Mouse (Mus musculus) midbrain, embryonic 15.5 days (tissue): ENCODE data around the gene U2af1. TPM values are rescaled to one million over a fixed set of nuclear protein-coding genes. Genes with fewer than 3 reads are reported as not detected.
"Not testable (repeated sequence)": the region's sequence is repeated elsewhere in the genome, so short reads cannot be mapped to it uniquely, and the experiment has no call there.

Experiments used
- ATAC-seq: fragments of 200-750 bp; cut with Nextera tagmentation; replicated peaks from 2 replicates; pipeline ENCODE4 v1.8.0; 2017; ENCODE audit warnings: moderate TSS enrichment
- H3K27ac ChIP-seq: fragments of 300-500 bp; sonication (generic); 2 replicates; pipeline ENCODE4 v1.5.1; 2015; ENCODE audit warnings: mild to moderate bottlenecking, inconsistent platforms
- H3K27me3 ChIP-seq: fragments of 300-500 bp; sonication (generic); replicated peaks from 2 replicates; pipeline ENCODE4 v1.6.1; 2015; ENCODE audit warnings: inconsistent platforms
- H3K36me3 ChIP-seq: fragments of 300-500 bp; sonication (generic); replicated peaks from 2 replicates; pipeline ENCODE4 v1.6.1; 2015; ENCODE audit warnings: inconsistent platforms
- H3K4me1 ChIP-seq: fragments of 300-500 bp; sonication (generic); 2 replicates; pipeline ENCODE4 v1.6.1; 2015; ENCODE audit warnings: inconsistent platforms
- H3K4me2 ChIP-seq: fragments of 300-500 bp; sonication (generic); 2 replicates; pipeline ENCODE4 v1.6.1; 2015; ENCODE audit warnings: inconsistent platforms, mild to moderate bottlenecking, moderate library complexity
- H3K4me3 ChIP-seq: fragments of 300-500 bp; sonication (generic); 2 replicates; pipeline ENCODE4 v1.5.1; 2015; ENCODE audit warnings: mild to moderate bottlenecking, inconsistent platforms
- H3K9ac ChIP-seq: fragments of 300-500 bp; sonication (generic); 2 replicates; pipeline ENCODE4 v1.6.1; 2015; ENCODE audit warnings: mild to moderate bottlenecking, inconsistent platforms
- H3K9me3 ChIP-seq: fragments of 300-500 bp; sonication (generic); 2 replicates; pipeline ENCODE4 v1.6.1; 2016; ENCODE audit warnings: inconsistent platforms
- WGBS: fragments of 180-500 bp; shearing (Covaris S2); methylation state at CpG from one replicate; pipeline ENCODE4 v1.1.7; 2015; ENCODE audit warnings: mixed read lengths; 5-methylcytosine and 5-hydroxymethylcytosine counted together
- polyA plus RNA-seq: library from polyadenylated mRNA; unstranded; fragments of >200 nt; fragmentation: Nextera tagmentation; extraction: Ambion mirVana; gene quantifications from 2 replicates; pipeline ENCODE4 v1.2.1, GENCODE M21; 2015

U2af1 gene
- polyA plus RNA-seq, result 189 and 217 TPM in 2 replicates

DNA sequence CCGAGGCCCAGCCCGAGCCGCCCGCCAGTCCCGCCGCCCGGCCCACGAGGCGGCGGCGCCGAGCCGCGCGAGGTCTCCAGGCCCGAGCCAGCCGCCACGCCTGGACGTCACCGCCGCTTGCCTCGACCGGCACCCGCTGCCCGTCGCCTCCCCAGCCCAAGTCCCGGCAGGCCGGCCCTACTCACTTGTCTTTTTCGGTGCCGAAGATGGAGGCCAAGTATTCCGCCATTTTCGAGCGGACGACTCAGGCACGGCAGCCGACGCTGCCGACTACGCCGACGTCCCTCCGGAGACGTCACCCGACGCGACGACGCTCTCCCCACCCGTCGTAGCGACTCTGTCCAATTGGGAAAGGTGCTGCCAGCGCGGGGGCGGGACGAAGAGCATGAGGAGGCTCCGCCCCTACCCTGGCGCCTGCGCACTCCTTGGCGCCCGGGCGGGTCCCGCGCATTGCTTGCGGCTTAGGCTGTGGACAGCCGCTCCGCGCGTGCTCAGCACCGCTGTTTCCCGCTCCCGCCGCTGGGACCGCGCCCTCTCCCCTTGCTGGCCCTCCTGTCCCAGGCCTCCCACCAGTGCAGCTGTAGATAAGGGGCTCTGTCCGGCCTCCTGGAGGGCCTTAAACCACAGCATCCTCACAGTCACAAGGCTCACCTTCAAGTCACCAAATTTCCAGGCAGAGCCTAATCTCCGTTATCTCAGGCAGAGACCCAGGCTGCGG lies at the start of gene U2af1:
U2af1 (minus strand) TSS at position 425 of the 718 bp plus-strand sequence.
- peak within 1 kb of the TSS; percentile 88 for H3K9ac ChIP-seq
- WGBS, result under 1% methylated on average over 74 of the region's 77 CpGs
- ATAC-seq, result peak; percentile 99
- peaks cover 24% of the 10 kb centered on the region for H3K4me1 ChIP-seq
- H3K4me3 ChIP-seq, result peak within 1 kb of the TSS; percentile 59
- H3K27ac ChIP-seq, result peak within 1 kb of the TSS; percentile 94
- no peaks in the 10 kb centered on the region for H3K27me3 ChIP-seq
- no peaks in the 10 kb centered on the region for H3K9me3 ChIP-seq
- peaks cover 13% of the 10 kb centered on the region for H3K36me3 ChIP-seq
- H3K4me2 ChIP-seq, result peak within 1 kb of the TSS; percentile 87

DNA sequence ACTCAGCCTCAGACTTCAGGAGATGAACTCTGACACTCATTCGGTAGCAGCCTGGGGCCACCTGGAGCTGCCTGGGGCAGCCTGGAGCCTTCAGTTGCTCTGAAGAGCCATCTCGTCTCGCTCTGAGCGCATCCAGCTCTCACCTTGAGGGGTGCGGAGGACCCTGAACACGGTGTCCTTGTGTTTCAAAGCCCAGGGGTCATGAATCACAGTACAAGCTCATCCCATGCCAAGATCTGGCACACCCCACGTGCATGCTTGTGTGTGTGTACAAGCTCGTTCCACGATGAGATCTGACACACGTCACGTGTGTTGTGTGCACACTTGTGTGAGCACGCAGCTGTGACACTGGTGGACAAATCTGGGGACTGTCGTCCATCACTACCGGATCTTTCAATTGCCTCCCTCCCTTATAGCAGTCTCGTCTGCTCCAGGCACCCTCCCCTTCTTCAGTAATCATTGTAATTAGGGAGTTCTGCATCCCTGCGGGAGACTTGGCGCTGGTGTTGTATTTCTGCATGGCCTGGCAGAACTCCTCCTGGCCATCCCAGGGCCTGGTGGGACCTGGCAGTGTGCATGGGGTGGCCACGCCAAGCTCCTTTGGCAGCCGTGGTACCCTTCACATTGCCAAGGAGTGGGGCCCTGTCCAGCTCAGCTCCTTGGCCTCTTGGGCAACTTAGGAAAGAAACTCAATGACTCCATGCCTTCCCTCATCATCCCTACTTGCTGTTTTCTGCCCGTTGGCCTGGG lies 46.8 kb upstream of the U2af1 start:
- Histone ChIP-seq H3K4me1 (no peaks in the 10 kb centered on the region), H3K36me3 (no peaks in the 10 kb centered on the region), H3K9me3 (no peaks in the 10 kb centered on the region), H3K27ac (no peak overlapping the region), H3K27me3 (no peaks in the 10 kb centered on the region), H3K9ac (no peak overlapping the region), H3K4me3 (no peak overlapping the region), H3K4me2 (no peak overlapping the region)
- no peak for ATAC-seq
- 73% methylated on average over 20 of the region's 20 CpGs for WGBS

DNA sequence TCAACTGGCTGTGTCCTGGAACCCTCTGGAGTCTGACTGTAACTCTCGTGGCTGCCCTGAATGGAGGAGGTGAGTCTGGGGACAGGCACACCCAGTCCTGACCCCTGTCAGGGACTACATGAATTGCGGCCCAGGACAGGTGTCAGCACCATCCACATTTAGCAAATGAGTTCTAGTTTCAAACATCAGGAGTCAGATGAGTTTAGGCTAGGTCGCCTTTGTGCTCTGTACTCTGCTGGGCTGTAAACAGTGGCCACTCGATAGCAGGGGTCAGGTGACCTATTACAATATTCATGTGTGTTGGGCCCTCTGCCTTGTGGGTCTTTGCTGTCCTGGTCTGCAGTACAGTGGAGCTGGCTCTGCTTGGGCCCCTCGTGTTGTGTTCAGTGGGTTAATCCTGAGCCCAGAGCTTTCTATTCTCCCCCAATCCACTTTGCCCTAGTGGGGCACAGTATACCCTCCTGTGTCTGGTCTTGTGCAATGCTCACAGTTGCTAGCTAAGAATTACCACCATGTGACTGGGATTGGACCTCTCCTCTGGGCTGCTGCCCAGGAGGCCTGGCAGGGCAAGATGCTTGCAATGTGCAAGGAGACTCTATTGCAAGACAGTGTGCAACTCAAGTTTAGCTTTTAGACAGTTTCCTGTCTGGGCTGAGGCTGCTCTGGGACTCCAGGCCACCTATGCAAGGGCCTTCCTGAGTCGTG lies 44.7 kb upstream of the U2af1 start:
- no peaks in the 10 kb centered on the region for H3K4me1 ChIP-seq
- 70% methylated on average over 6 of the region's 6 CpGs for WGBS
- no peak overlapping the region for H3K9ac ChIP-seq
- no peaks in the 10 kb centered on the region for H3K9me3 ChIP-seq
- no peak overlapping the region for H3K4me3 ChIP-seq
- no peaks in the 10 kb centered on the region for H3K27me3 ChIP-seq
- no peaks in the 10 kb centered on the region for H3K36me3 ChIP-seq
- H3K4me2 ChIP-seq, result no peak overlapping the region
- H3K27ac ChIP-seq, result no peak overlapping the region
- no peak for ATAC-seq

DNA sequence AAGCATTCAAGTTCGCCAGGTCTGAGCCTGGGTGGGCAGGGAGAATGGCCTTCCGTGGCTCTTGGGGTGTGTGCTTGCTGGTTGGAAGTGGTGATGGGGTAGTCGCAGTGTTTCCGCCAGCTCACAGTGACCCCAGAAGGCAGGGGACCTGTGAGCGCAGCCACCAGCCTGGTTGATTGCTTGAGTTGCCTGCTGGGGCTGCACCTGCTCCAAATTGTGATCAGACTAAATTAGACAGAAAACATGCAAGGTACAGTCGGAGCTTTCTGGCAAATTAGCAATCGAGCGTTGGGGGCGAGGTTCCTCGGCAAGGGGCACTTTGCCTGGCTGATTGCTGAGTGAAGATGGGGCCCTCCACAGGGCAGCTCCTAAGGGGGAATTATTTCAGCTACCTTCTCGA lies 39.7 kb upstream of the U2af1 start:
- Histone ChIP-seq H3K4me3 (no peak overlapping the region), H3K27me3 (no peaks in the 10 kb centered on the region), H3K4me2 (no peak overlapping the region), H3K36me3 (no peaks in the 10 kb centered on the region), H3K9me3 (no peaks in the 10 kb centered on the region), H3K9ac (no peak overlapping the region), H3K27ac (no peak overlapping the region), H3K4me1 (peaks cover 7% of the 10 kb centered on the region)
- WGBS, result 51% methylated on average over 11 of the region's 11 CpGs
- no peak for ATAC-seq

DNA sequence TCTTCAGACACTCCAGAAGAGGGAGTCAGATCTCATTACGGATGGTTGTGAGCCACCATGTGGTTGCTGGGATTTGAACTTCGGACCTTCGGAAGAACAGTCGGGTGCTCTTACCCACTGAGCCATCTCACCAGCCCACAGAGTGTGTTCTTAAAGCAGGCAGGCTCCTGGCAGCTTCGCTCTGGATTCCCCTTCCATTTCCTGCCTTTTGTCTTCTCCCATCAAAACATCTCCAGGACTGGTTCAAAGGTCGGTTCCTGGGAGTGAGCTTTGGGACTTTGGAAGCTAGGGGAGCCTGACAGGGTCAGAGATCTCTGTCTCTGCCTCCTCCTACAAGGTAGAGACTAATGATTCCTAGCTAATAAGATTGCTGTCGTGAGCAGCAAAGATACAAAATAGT lies 36.7 kb upstream of the U2af1 start:
- H3K36me3 ChIP-seq, H3K4me3 ChIP-seq, H3K27me3 ChIP-seq, ATAC-seq, H3K9ac ChIP-seq, H3K4me2 ChIP-seq, H3K9me3 ChIP-seq, H3K27ac ChIP-seq: not testable (repeated sequence)
- WGBS, result 89% methylated on average over 7 of the region's 7 CpGs
- peaks cover 11% of the 10 kb centered on the region for H3K4me1 ChIP-seq

DNA sequence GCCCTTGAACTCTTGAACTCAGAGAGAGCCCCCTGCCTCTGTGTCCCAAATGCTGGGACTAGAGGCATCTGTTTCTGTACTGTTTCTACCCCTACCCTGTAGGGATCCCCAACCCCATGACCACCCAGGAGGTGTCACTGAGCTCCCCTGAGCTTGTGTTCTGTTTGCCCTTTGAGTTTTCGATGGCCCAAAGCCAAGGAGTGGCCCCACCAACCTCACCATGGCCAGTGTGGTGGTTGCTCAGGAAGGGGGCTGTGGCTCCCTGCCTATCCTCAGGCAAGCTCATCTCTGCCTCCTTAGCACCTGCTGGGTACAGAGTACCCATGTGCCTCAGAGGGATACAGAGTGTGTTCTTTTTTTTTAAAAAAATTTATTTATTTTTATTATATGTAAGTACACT lies 36.3 kb upstream of the U2af1 start:
- Histone ChIP-seq H3K27me3 (no peaks in the 10 kb centered on the region; the same call in 1 of the 2 replicates), H3K36me3 (no peaks in the 10 kb centered on the region), H3K9ac (no peak overlapping the region), H3K4me3 (no peak overlapping the region), H3K9me3 (no peaks in the 10 kb centered on the region), H3K27ac (no peak overlapping the region), H3K4me2 (no peak overlapping the region), H3K4me1 (peaks cover 11% of the 10 kb centered on the region)
- no peak for ATAC-seq
- 88% methylated on average over 1 of the region's 1 CpGs for WGBS

DNA sequence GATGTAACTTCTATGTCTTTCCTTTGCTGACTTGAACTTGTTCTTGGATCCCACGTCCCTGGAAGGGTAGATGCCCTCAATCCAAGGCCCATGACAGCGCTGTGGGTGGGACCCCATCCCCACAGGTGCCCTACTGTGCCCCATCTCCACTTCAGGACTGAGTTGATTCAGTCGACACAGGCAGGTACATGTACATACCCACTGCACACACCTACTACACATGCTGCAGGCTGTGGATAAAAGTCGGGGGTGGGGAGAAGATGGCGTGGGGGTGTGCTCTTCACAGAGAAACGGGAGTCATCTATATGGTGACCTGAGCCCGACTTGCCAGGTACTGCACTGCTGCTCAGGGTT lies 35.3 kb upstream of the U2af1 start:
- Histone ChIP-seq H3K9me3 (no peaks in the 10 kb centered on the region), H3K4me1 (peaks cover 11% of the 10 kb centered on the region), H3K4me2 (no peak overlapping the region), H3K9ac (no peak overlapping the region), H3K36me3 (no peaks in the 10 kb centered on the region), H3K27ac (no peak overlapping the region), H3K4me3 (no peak overlapping the region), H3K27me3 (no peaks in the 10 kb centered on the region; the same call in 1 of the 2 replicates)
- ATAC-seq, result 0 out of 2 replicates have a peak, but pooled peaks have one; percentile 27
- WGBS, result 75% methylated on average over 7 of the region's 7 CpGs

DNA sequence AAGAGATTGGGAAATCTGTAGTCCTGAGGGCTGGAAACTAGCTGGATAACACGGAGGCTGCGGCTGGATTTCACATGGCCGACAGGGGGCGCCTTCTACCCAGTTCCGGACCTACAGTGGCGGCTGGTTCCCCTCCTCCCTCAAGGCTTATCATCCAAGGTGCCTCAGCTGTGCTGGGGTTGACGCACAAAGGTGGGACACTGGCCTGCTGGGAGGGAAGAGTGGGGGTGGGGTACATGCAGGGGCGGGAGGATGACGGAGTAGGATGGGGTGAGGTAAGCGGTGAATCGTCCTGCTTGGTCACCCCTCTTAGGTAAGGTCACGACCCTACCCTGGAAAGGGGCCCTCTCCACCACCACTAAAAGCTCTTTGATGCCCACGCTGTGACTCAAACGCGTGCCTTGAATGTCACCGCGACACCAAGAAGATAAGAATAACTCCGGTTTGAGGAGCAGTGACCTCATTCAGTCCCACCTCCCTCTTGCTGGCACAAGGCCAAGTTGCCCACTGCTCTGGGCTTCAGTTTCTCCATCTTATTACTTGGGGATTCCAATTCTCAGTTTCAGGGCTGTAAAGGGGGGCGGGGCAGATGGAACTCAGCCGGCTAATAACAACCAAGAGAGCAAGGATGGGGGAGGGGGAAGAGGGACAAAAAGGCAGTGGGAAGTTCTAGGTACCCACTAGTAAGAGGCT lies 34.8 kb upstream of the U2af1 start:
- no peak overlapping the region for H3K27ac ChIP-seq
- peak overlapping the region; percentile 38 for H3K4me2 ChIP-seq
- H3K4me3 ChIP-seq, result no peak overlapping the region
- H3K36me3 ChIP-seq, result no peaks in the 10 kb centered on the region
- H3K9ac ChIP-seq, result no peak overlapping the region
- no peaks in the 10 kb centered on the region; the same call in 1 of the 2 replicates for H3K27me3 ChIP-seq
- H3K4me1 ChIP-seq, result peaks cover 11% of the 10 kb centered on the region
- 0 out of 2 replicates have a peak, but pooled peaks have one; percentile 42 for ATAC-seq
- WGBS, result 9% methylated on average over 20 of the region's 20 CpGs
- H3K9me3 ChIP-seq, result no peaks in the 10 kb centered on the region

DNA sequence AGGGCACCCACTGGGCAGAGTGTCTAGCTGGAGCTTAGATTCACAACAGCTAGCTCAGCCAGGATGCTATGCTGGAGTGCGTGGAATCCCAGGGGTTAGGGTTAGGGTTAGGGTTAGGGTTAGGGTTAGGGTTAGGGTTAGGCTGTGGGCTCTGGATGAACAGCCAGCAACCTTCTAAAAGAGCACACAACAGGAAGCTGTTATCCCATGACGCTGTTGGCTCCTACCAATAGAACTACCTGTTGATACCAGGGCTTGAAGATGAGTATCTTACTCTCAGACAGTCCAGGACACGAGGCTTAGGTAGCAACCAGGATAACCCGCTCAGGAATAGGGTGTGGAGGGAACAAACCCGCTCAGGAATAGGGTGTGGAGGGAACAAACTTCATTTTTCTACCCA lies 34.2 kb upstream of the U2af1 start:
- no peak for ATAC-seq
- no peaks in the 10 kb centered on the region for H3K9me3 ChIP-seq
- H3K27me3 ChIP-seq, result no peaks in the 10 kb centered on the region; the same call in 1 of the 2 replicates
- no peak overlapping the region for H3K27ac ChIP-seq
- peaks cover 11% of the 10 kb centered on the region for H3K4me1 ChIP-seq
- H3K36me3 ChIP-seq, result no peaks in the 10 kb centered on the region
- H3K4me2 ChIP-seq, result no peak overlapping the region
- H3K4me3 ChIP-seq, result no peak overlapping the region
- no peak overlapping the region for H3K9ac ChIP-seq
- WGBS, result 43% methylated on average over 5 of the region's 5 CpGs

DNA sequence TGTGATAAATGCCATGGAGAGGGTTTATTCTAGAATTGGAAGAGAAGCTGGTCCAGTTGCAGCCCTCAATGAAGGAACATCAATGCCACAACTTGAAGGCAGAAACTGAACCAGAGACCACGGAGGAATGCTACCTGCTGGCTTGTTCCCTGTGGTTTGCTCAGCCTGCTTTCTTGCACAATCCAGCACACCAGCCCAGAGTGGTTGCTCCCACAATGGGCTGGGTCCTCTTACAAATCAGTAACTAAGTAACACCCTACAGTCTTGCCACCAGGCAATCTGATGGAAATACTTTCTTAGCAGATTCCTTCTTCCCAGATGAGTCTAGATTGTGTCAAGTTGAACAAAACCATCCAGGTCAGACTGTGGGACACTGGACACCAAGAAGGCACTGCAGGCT lies 30.9 kb upstream of the U2af1 start:
- Histone ChIP-seq H3K4me1 (peaks cover 20% of the 10 kb centered on the region), H3K9me3 (no peaks in the 10 kb centered on the region), H3K9ac (no peak overlapping the region), H3K36me3 (no peaks in the 10 kb centered on the region), H3K27me3 (no peaks in the 10 kb centered on the region; the same call in 1 of the 2 replicates), H3K27ac (no peak overlapping the region), H3K4me3 (no peak overlapping the region), H3K4me2 (no peak overlapping the region)
- ATAC-seq, result no peak
- 68% methylated on average over 1 of the region's 1 CpGs for WGBS

DNA sequence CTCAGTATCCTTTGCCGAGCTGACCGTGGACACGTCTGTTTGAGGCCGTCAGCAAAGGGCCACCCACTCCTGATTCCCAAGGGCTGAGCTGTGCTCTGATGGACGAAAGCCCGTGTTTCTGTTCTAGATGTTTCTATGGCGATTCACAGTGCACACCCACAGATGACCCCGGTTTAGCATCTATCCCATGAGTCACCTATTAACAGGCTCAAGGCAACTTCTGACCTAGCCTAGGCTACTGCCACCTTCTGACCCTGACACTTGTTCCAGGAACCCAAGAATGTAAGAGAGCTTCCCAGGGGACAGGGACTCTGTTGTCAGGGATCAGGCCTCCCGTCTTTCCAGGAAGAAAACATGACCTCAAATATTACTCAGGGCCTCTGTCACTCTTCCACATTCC lies 29.4 kb upstream of the U2af1 start:
- H3K4me2 ChIP-seq, result no peak overlapping the region
- no peak overlapping the region for H3K4me3 ChIP-seq
- H3K9ac ChIP-seq, result no peak overlapping the region
- no peaks in the 10 kb centered on the region; the same call in 1 of the 2 replicates for H3K27me3 ChIP-seq
- H3K27ac ChIP-seq, result no peak overlapping the region
- H3K9me3 ChIP-seq, result no peaks in the 10 kb centered on the region
- H3K36me3 ChIP-seq, result no peaks in the 10 kb centered on the region
- H3K4me1 ChIP-seq, result peaks cover 11% of the 10 kb centered on the region
- 80% methylated on average over 9 of the region's 9 CpGs for WGBS
- ATAC-seq, result no peak

DNA sequence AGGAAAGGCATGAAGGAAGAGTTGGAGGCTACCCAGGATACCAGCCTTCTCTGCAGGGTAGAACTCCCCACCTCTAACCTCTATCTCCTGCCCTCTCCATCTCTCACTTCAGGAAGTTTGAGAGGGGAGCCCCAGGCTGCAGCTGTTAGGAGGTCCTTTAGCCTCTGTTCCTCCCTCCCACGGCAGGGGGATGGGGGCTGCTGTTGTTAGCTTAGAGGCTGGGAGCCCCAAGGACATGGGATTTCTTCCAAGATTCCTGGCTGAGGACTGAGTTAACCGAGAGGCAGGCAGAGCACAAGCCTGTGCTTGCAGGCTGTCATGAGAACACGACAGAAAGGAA lies 27.5 kb upstream of the U2af1 start:
- no peak overlapping the region for H3K4me3 ChIP-seq
- H3K27ac ChIP-seq, result peak overlapping the region; percentile 64
- no peaks in the 10 kb centered on the region for H3K9me3 ChIP-seq
- no peaks in the 10 kb centered on the region for H3K36me3 ChIP-seq
- no peaks in the 10 kb centered on the region; the same call in 1 of the 2 replicates for H3K27me3 ChIP-seq
- H3K9ac ChIP-seq, result no peak overlapping the region
- no peak; the same call in 1 of the 2 replicates for ATAC-seq
- 38% methylated on average over 3 of the region's 3 CpGs for WGBS
- peaks cover 10% of the 10 kb centered on the region for H3K4me1 ChIP-seq
- no peak overlapping the region for H3K4me2 ChIP-seq
